Mouse (Mus musculus): ENCODE measurements at regions not wholly inside any gene's neighbourhood (a gene's known extent, or its start where the extent isn't known, plus 50 kb on each side); places are given as distances from the start of the nearest gene placed in this dataset.

- ATAC-seq (replicated peaks; ENCODE audit: low FRiP score, low TSS enrichment, poor library complexity, severe bottlenecking), result no peak
Observed at GRCm38 (mm10) chr1:76402854-76403253, 856.8 kb downstream of the Slc4a3 start.

GRCm38 (mm10) chr1:76404003-76404402 lies 857.9 kb downstream of the Slc4a3 start:
- no peak for ATAC-seq (replicated peaks; ENCODE audit: low FRiP score, low TSS enrichment, poor library complexity, severe bottlenecking)

DNA sequence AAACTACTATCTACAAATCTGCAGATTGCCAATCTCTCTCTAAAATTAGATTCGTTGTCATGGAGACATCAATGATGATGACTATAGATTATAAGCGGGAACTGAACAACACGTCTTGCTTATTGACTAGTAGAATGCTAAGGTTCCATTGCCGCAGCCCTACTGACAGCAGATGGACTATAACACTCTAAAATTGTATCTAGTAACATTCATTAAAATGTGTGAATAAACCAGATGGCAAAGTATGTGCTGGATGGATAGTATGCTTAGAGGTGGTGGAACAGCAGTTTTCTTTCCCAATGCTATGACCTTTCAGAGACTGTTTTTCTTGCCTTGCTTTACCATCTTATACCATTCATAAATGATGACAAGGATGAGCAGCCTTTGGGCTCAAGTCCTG lies 864.7 kb downstream of the Slc4a3 start:
- ATAC-seq (replicated peaks; ENCODE audit: low FRiP score, low TSS enrichment, poor library complexity, severe bottlenecking), result no peak

DNA sequence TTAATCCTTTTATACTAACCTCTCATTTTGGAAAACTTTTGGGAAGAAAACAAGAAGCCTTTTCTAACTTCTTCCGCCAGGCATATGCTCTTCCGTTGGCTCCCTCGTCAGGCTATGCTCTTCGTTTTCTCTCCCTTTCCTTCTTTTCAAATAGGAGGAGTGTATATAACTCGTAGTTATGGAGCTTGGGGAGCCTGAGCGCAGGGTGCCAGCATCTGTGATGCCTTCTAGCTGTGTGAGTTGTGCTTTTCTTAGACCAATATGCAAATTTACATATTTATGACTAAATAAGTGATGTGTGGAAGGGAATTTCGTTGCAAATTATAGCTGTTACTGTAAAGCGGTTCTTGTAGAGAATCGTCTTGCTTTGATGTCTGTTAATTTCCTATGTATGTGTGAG lies 874.5 kb downstream of the Slc4a3 start:
- no peak for ATAC-seq (replicated peaks; ENCODE audit: low FRiP score, low TSS enrichment, poor library complexity, severe bottlenecking)

DNA sequence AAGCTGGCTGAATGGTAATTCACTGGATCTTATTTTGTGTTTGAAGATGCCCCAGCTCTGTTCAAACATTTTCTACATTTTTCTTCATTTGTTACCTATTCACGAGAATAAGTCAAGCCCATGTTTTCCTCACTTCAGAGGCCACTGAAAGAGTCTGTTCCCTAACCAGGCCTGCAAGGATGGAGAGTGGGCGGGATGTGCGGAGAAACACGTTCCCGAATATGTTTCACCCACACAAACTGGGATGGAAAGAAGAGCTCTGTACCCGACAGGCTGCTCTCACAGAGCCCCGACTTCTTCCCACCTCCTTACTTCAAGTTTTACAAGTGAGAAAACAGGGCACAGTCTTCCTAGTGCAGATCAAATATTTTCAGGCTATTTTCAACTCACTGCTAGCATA lies 881.4 kb downstream of the Slc4a3 start:
- no peak for ATAC-seq (replicated peaks; ENCODE audit: low FRiP score, low TSS enrichment, poor library complexity, severe bottlenecking)

DNA sequence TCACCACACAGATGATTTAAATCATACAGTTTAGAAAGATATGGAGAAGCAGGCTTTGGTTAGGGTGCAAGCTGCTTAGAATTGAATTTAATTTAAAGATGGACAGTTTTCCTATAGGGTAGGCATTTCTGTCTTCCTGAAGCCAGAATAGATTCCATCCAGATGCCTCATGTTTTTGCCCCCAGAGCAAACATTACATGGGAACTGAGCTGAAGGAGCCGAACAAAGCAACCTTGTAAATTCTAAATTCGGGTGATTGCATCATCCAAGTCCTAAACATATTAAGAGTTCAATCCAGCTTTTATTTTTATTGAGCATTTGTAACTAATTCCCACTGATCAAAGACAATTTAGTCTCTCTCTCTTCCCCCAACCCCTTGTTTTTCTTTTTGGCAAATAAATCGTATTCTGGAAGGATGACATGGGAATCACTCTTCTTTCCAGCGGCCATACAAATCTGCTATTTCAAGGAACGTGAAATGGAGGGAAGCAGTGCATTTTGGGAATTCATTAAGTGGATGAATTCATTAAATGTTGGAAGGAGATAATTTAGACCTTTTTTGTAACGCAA lies 884.1 kb downstream of the Slc4a3 start:
- no peak for ATAC-seq (replicated peaks; ENCODE audit: low FRiP score, low TSS enrichment, poor library complexity, severe bottlenecking)

- no peak for ATAC-seq (replicated peaks; ENCODE audit: low FRiP score, low TSS enrichment, poor library complexity, severe bottlenecking)
Observed at GRCm38 (mm10) chr1:76433481-76433941, 887.4 kb downstream of the Slc4a3 start.

- no peak for ATAC-seq (replicated peaks; ENCODE audit: low FRiP score, low TSS enrichment, poor library complexity, severe bottlenecking)
Observed at GRCm38 (mm10) chr1:76450539-76451214, 904.6 kb downstream of the Slc4a3 start.

- no peak for ATAC-seq (replicated peaks; ENCODE audit: low FRiP score, low TSS enrichment, poor library complexity, severe bottlenecking)
Observed at GRCm38 (mm10) chr1:76453160-76453710, 907.2 kb downstream of the Slc4a3 start.

DNA sequence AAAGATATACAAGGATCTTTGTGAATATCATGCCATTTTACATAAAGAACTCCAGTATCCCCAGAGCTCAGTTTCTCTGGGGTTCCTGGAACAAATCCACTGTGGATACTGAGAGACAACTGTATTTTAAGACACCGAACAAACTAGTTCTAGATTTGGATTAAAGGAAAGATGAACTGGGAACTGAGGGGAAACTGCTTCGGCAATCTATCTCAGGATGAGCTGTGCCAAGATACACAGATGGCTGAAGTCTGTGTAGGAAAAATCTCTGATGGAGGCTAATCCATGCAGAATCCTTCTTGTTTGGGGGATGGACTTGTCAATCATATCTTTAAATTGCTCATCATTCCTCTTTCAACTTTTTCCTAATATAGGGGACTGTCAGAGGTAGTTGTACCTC lies 920.5 kb downstream of the Slc4a3 start:
- ATAC-seq (replicated peaks; ENCODE audit: low FRiP score, low TSS enrichment, poor library complexity, severe bottlenecking), result no peak

GRCm38 (mm10) chr1:76484193-76484592 lies 938.1 kb downstream of the Slc4a3 start:
- ATAC-seq (replicated peaks; ENCODE audit: low FRiP score, low TSS enrichment, poor library complexity, severe bottlenecking), result no peak

DNA sequence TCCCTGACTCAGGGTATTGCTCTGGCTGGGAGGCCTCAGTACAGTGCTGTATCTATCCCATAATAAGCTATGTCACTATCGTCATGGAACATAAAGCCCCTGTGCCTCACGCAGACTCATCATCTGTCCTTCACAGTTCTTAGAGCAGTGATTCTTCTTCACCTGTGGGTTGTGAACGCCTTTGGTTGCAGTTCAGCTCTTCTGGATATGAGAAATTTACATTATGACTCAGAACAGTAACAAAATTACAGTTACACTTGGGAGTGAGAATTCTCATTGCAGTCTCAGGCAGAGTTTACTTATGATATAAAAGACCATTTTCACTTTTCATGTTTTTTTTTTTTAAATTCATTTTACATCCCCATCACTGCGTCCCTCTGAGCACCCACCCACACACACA lies 941.4 kb downstream of the Slc4a3 start:
- ATAC-seq (replicated peaks; ENCODE audit: low FRiP score, low TSS enrichment, poor library complexity, severe bottlenecking), result no peak

DNA sequence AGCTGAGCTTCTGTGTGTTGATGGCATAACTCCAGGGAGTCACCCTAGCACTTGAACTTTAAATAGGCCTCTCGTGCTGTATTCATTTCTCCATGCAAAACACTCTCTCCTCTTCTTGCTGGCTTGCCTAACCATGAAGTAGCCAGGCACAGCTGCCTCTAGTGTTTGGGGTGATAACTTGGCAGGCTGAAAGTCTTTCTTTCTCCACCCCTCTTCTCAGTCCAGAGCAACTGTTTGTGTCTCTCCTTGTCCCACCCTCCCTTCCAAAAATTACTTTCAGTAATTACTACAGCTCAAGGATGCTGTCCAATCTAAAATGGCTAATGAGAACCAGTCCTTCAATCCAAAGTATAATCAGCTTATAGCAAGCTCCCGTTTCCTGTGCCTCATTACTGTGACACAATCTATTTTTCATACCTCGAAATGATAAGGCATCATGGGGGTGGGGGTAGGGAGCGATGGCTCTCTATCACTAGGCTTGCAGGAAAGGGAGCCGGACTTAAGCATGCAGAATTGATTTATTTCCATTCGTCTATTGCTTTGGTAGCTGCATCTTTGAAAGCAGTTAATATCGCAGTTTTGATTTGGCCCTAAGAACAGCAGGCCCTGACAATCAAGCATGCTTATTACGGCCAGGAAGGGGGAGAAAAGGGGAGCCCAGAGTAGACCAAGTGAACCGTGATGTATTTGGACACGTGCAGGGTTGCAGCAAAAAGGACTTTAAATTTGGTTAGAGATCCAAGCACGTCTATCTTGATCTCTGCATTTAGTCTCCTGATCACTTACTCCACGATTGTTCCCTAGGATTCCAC lies 943.8 kb downstream of the Slc4a3 start:
- no peak for ATAC-seq (replicated peaks; ENCODE audit: low FRiP score, low TSS enrichment, poor library complexity, severe bottlenecking)

- no peak for ATAC-seq (replicated peaks; ENCODE audit: low FRiP score, low TSS enrichment, poor library complexity, severe bottlenecking)
Observed at GRCm38 (mm10) chr1:76490719-76491118, 944.7 kb downstream of the Slc4a3 start.

- no peak for ATAC-seq (replicated peaks; ENCODE audit: low FRiP score, low TSS enrichment, poor library complexity, severe bottlenecking)
Observed at GRCm38 (mm10) chr1:76491187-76491586, 945.1 kb downstream of the Slc4a3 start.

- no peak for ATAC-seq (replicated peaks; ENCODE audit: low FRiP score, low TSS enrichment, poor library complexity, severe bottlenecking)
Observed at GRCm38 (mm10) chr1:76505150-76505549, 959.1 kb downstream of the Slc4a3 start.

DNA sequence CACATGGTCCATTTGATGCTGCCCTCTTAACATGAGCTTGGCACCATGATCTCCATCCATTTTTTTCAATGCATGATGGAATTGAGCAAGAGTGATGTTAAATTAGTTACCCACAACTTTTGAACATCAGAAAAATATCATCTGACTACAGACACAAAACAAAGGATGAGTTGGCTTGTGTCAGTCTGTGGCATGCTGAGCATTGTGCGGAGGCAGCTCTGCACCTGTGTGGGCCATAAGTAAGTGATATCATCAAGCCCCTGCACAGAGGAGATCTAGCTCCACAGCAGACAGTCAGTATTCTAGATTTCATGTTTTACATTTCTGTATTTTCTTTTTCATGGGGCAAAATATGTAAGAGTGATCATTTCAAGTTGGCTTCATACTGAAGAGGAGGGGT lies 962.8 kb downstream of the Slc4a3 start:
- ATAC-seq (replicated peaks; ENCODE audit: low FRiP score, low TSS enrichment, poor library complexity, severe bottlenecking), result no peak

- ATAC-seq (replicated peaks; ENCODE audit: low FRiP score, low TSS enrichment, poor library complexity, severe bottlenecking), result no peak
Observed at GRCm38 (mm10) chr1:76509486-76509885, 963.4 kb downstream of the Slc4a3 start.

DNA sequence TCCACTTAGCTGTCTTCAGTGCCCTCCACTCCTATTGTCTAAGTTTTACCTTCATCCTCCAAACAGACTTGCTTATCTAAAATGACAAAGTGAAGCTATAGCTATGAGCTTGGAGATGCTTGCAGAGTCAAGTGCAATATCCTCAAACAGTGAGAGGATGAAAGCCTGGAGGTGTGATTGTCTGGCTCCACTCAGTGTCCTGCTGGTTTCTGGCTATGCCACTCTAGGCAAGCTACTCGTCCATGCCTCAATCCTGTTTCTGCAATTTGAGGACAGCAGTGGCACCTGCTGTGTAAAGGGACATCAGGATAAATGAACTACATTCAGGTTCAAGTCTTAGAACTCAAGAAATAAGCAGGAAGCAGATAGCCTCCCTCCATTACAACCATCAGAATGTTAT lies 966.1 kb downstream of the Slc4a3 start:
- ATAC-seq (replicated peaks; ENCODE audit: low FRiP score, low TSS enrichment, poor library complexity, severe bottlenecking), result no peak

DNA sequence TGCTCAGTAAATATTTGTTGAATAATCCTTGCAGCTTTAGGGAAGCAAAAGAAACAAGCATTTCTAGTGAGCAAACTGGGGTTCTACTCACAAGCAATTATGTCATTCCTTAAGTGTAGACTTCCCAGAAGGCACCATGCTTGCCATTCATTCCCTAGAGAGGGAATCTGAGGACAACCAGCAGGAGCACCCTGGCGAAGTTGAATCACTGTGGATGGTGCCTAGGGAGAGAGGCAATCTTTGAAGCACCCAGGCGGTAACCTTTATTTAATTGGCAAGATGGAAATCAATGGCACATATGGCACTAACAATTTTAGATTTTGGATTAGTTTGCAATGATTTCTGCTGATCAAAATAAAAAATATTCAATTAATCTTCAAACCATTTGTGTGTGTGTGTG lies 967.4 kb downstream of the Slc4a3 start:
- no peak for ATAC-seq (replicated peaks; ENCODE audit: low FRiP score, low TSS enrichment, poor library complexity, severe bottlenecking)

Data from megakaryocyte-erythroid progenitor cell, adult 5-6 weeks (primary cell).